Mouse (Mus musculus): ENCODE measurements around the gene Olfr690. TPM values are rescaled to one million over a fixed set of nuclear protein-coding genes. Genes with fewer than 3 reads are reported as not detected.

The Olfr690 gene
- polyA plus RNA-seq, 1 experiment: not detected

DNA sequence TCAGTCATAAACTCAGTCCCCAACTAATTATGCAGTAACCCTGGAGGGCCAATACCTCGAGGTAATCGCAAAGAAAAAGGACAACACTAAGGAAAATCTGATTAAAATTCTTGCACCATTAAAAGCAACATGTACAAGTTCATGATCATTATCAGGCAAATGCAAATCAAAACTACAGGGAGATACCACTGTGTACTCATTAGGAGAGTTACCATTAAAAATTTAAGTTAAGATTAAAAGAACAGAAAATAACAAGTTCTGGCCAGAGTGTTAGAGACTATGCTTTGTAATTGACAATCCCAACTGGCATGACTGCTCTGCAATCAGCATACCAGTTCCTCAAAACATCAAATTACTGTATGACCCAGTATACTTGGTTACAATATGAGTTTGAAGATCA is 8.8 kb upstream of the Olfr690 start:
- Histone ChIP-seq H3K4me3 (ENCODE audit: insufficient read depth, low read depth, low read length) (no peak overlapping the region), H3K4me1 (ENCODE audit: control insufficient read depth, insufficient read depth, low read length) (peaks cover 10% of the 10 kb centered on the region), H3K27ac (ENCODE audit: insufficient read depth, low read depth, low read length) (no peak overlapping the region)
- 59% methylated on average over 2 of the region's 2 CpGs for WGBS
- TF ChIP-seq POLR2A (IDR thresholded peaks at IDR 0.05; ENCODE audit: insufficient read depth, low read depth, low read length): no peak
- no peak for TF ChIP-seq CTCF (IDR thresholded peaks at IDR 0.05; ENCODE audit: insufficient read depth, low read depth, low read length)

DNA sequence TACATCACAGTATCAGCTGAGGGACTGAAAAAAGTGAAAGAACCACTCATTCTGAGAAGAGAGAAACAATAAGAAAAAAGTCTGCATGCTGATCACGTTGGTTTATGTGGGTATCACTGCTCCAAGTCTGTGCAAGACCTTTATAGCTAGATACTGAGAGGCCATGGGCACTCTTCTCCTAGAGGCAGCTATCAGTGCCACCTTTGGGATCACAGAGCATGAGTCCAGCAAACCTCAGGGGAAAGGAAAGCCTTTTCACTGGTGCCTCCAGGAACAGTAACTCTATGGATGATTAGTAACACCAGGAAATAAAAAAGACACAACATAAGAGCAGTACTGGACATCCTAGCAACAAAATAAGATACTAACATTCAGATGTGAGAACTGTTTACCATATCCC is 8.3 kb upstream of the Olfr690 start, which contains the start of gene Olfr691:
Gene Olfr691, minus strand, starts transcription at position 101 of the 400 bp plus-strand sequence.
- whole genome bisulfite sequencing: 46% methylated on average over 1 of the region's 1 CpGs
- H3K27ac ChIP-seq (ENCODE audit: insufficient read depth, low read depth, low read length): no peak within 1 kb of the TSS
- no peak for TF ChIP-seq CTCF (IDR thresholded peaks at IDR 0.05; ENCODE audit: insufficient read depth, low read depth, low read length)
- no peak for TF ChIP-seq POLR2A (IDR thresholded peaks at IDR 0.05; ENCODE audit: insufficient read depth, low read depth, low read length)
- H3K4me1 ChIP-seq (ENCODE audit: control insufficient read depth, insufficient read depth, low read length): peaks cover 10% of the 10 kb centered on the region
- no peak within 1 kb of the TSS for H3K4me3 ChIP-seq (ENCODE audit: insufficient read depth, low read depth, low read length)

DNA sequence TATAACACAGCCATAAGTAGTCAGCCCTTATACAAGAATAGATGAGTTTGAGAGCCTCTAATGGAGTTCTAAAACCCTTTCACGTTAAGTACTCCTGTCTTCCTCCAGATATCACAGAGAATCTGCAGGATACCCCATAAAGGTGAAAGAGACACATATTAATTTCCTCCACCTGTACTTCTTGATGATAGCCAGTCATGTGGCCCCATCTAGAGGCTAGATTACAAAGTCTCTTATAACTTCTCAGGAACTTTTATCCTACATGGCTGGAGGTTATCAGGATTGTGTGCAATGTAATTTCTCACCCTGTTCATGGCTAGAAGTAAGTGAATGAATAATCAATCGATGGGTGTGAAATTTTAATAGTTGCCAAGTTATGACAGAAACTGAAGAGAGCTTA is 8.6 kb downstream of the Olfr690 start:
- H3K4me1 ChIP-seq (ENCODE audit: control insufficient read depth, insufficient read depth, low read length): no peaks in the 10 kb centered on the region
- no peak for TF ChIP-seq POLR2A (IDR thresholded peaks at IDR 0.05; ENCODE audit: insufficient read depth, low read depth, low read length)
- TF ChIP-seq CTCF (IDR thresholded peaks at IDR 0.05; ENCODE audit: insufficient read depth, low read depth, low read length): no peak
- H3K4me3 ChIP-seq (ENCODE audit: insufficient read depth, low read depth, low read length): no peak overlapping the region
- WGBS: 78% methylated on average over 2 of the region's 2 CpGs
- no peak overlapping the region for H3K27ac ChIP-seq (ENCODE audit: insufficient read depth, low read depth, low read length)

DNA sequence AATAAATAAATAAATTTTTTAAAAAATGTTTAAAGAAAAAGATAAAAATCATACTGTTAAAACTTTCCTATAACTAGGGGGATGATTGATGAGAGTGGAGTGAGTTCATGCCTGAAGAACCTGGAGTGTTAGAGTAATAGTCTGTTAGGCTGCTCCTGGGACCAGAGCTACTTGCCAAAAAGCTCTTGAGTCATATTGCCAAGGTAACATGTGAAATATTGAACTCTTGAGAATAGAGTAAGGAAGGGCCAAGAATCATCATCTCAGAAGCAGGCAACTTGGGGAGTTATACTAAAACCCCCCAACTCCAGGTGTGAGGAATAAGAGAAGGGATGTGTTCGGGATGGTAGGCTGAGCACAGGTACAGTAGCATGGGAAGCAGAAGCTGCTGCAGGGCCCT is 23.0 kb downstream of the Olfr690 start, which contains the start of gene Olfr689:
Gene Olfr689, plus strand, starts transcription at position 301 of the 400 bp plus-strand sequence.
- Histone ChIP-seq H3K27ac (ENCODE audit: insufficient read depth, low read depth, low read length) (no peak within 1 kb of the TSS), H3K4me1 (ENCODE audit: control insufficient read depth, insufficient read depth, low read length) (no peaks in the 10 kb centered on the region), H3K4me3 (ENCODE audit: insufficient read depth, low read depth, low read length) (no peak within 1 kb of the TSS)
- WGBS: 79% methylated on average over 1 of the region's 1 CpGs
- TF ChIP-seq CTCF (IDR thresholded peaks at IDR 0.05; ENCODE audit: insufficient read depth, low read depth, low read length) (no peak), POLR2A (IDR thresholded peaks at IDR 0.05; ENCODE audit: insufficient read depth, low read depth, low read length) (no peak)

DNA sequence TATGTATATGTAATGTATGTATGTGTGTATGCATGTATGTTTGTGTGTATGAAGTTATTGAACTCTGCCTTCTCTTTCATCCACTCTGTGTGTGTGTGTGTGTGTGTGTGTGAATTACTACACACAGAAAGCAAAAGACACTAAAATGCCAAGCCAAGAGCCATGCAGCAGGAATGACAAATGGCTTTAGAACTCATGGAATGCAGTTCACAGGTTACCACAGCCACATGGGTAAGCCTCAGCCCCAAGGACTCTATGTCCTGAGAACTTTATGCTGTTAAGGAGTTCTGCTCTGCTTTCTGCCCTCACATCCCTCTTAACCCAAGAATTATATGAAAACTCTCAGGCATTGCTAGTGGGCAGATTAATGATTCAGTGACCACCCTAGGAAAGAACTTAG is 43.9 kb downstream of the Olfr690 start:
- Histone ChIP-seq H3K4me1 (ENCODE audit: control insufficient read depth, insufficient read depth, low read length) (no peaks in the 10 kb centered on the region), H3K27ac (ENCODE audit: insufficient read depth, low read depth, low read length) (no peak overlapping the region), H3K4me3 (ENCODE audit: insufficient read depth, low read depth, low read length) (no peak overlapping the region)
- TF ChIP-seq CTCF (IDR thresholded peaks at IDR 0.05; ENCODE audit: insufficient read depth, low read depth, low read length) (no peak), POLR2A (IDR thresholded peaks at IDR 0.05; ENCODE audit: insufficient read depth, low read depth, low read length) (no peak)

DNA sequence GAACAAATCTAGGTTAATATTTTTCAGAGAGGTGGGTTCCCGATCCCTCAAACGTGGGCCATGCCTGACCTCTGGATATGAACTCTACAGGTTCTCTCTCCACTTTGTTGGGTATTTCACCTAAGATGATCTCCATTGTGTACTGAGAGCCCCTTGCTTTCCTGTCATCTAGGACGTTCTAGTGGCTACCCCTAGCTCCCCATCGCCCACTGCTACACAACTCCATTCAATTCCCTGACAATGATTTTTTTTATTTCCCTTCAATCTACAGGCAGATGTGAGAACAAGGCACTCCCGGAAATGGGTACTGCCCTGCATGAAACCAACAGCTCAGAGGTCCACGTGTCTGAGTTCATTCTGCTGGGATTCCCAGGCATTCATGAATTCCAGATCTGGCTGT is 46.1 kb downstream of the Olfr690 start, which contains the start of gene Olfr688:
Gene Olfr688, plus strand, starts transcription at position 301 of the 400 bp plus-strand sequence.
- Histone ChIP-seq H3K4me1 (ENCODE audit: control insufficient read depth, insufficient read depth, low read length) (no peaks in the 10 kb centered on the region), H3K4me3 (ENCODE audit: insufficient read depth, low read depth, low read length) (no peak within 1 kb of the TSS), H3K27ac (ENCODE audit: insufficient read depth, low read depth, low read length) (no peak within 1 kb of the TSS)
- no peak for TF ChIP-seq POLR2A (IDR thresholded peaks at IDR 0.05; ENCODE audit: insufficient read depth, low read depth, low read length)
- no peak for TF ChIP-seq CTCF (IDR thresholded peaks at IDR 0.05; ENCODE audit: insufficient read depth, low read depth, low read length)
- WGBS: 84% methylated on average over 6 of the region's 6 CpGs

Other genes starting within 250 kb of the Olfr690 start
- gene Olfr680-ps1, start 241.3 kb downstream of the Olfr690 start, polyA plus RNA-seq (2012; ENCODE audit: insufficient read depth, insufficient read length, low replicate concordance, missing spikeins): not detected in 2 replicates
- not detected in 2 replicates for gene Olfr681, start 217.3 kb downstream of the Olfr690 start, polyA plus RNA-seq (2012; ENCODE audit: insufficient read depth, insufficient read length, low replicate concordance, missing spikeins)
- gene Olfr683, start 187.1 kb downstream of the Olfr690 start, polyA plus RNA-seq (2012; ENCODE audit: insufficient read depth, insufficient read length, low replicate concordance, missing spikeins): not detected in 2 replicates
- not detected in 2 replicates for gene Olfr684, start 170.5 kb downstream of the Olfr690 start, polyA plus RNA-seq (2012; ENCODE audit: insufficient read depth, insufficient read length, low replicate concordance, missing spikeins)
- gene Olfr685, start 148.1 kb downstream of the Olfr690 start, polyA plus RNA-seq (2012; ENCODE audit: insufficient read depth, insufficient read length, low replicate concordance, missing spikeins): not detected in 2 replicates
- gene Olfr686, start 126.6 kb downstream of the Olfr690 start, polyA plus RNA-seq (2012; ENCODE audit: insufficient read depth, insufficient read length, low replicate concordance, missing spikeins): not detected in 2 replicates
- not detected in 2 replicates for gene Olfr688, start 46.0 kb downstream of the Olfr690 start, polyA plus RNA-seq (2012; ENCODE audit: insufficient read depth, insufficient read length, low replicate concordance, missing spikeins)
- not detected in 2 replicates for gene Olfr689, start 22.9 kb downstream of the Olfr690 start, polyA plus RNA-seq (2012; ENCODE audit: insufficient read depth, insufficient read length, low replicate concordance, missing spikeins)
- not detected in 2 replicates for gene Olfr691, start 8.2 kb upstream of the Olfr690 start, polyA plus RNA-seq (2012; ENCODE audit: insufficient read depth, insufficient read length, low replicate concordance, missing spikeins)
- not detected in 2 replicates for gene Olfr692, start 34.1 kb upstream of the Olfr690 start, polyA plus RNA-seq (2012; ENCODE audit: insufficient read depth, insufficient read length, low replicate concordance, missing spikeins)
- gene Gm5901, start 40.9 kb upstream of the Olfr690 start, polyA plus RNA-seq (2012; ENCODE audit: insufficient read depth, insufficient read length, low replicate concordance, missing spikeins): not detected in 2 replicates
- not detected in 2 replicates for gene Fam160a2, start 66.0 kb upstream of the Olfr690 start, polyA plus RNA-seq (2012; ENCODE audit: insufficient read depth, insufficient read length, low replicate concordance, missing spikeins)
- not detected in 2 replicates for gene Cnga4, start 70.5 kb upstream of the Olfr690 start, polyA plus RNA-seq (2012; ENCODE audit: insufficient read depth, insufficient read length, low replicate concordance, missing spikeins)
- gene Cckbr, start 91.6 kb upstream of the Olfr690 start, polyA plus RNA-seq (2012; ENCODE audit: insufficient read depth, insufficient read length, low replicate concordance, missing spikeins): not detected in 2 replicates
- gene Cavin3, start 148.2 kb upstream of the Olfr690 start, polyA plus RNA-seq (2012; ENCODE audit: insufficient read depth, insufficient read length, low replicate concordance, missing spikeins): not detected in 2 replicates
- gene Smpd1, start 220.3 kb upstream of the Olfr690 start, polyA plus RNA-seq (2012; ENCODE audit: insufficient read depth, insufficient read length, low replicate concordance, missing spikeins): not detected in 2 replicates
- not detected in 2 replicates for gene Apbb1, start 247.5 kb upstream of the Olfr690 start, polyA plus RNA-seq (2012; ENCODE audit: insufficient read depth, insufficient read length, low replicate concordance, missing spikeins)

All from olfactory bulb, adult 2 months (tissue).